Mouse (Mus musculus): ENCODE data around the gene Iqsec3. TPM values are rescaled to one million over a fixed set of nuclear protein-coding genes. Genes with fewer than 3 reads are reported as not detected.

The Iqsec3 gene
- polyA plus RNA-seq, 1 experiment from 2014 or later, result 18.7 TPM

- no peak for ATAC-seq (ENCODE audit: low FRiP score)
- no peaks in the 10 kb centered on the region for H3K4me1 ChIP-seq
- H3K9ac ChIP-seq (replicated peaks), result no peak overlapping the region
- no peak overlapping the region for H3K4me2 ChIP-seq
- no peaks in the 10 kb centered on the region for H3K27me3 ChIP-seq (replicated peaks)
- no peaks in the 10 kb centered on the region for H3K9me3 ChIP-seq (replicated peaks)
- H3K4me3 ChIP-seq (replicated peaks), result no peak overlapping the region
- no peak overlapping the region for H3K27ac ChIP-seq (replicated peaks)
- H3K36me3 ChIP-seq, result no peaks in the 10 kb centered on the region
- 90% methylated on average over 1 of the region's 1 CpGs for WGBS
Observed at GRCm38 (mm10) chr6:121356041-121356440, 117.4 kb downstream of the Iqsec3 start.

DNA sequence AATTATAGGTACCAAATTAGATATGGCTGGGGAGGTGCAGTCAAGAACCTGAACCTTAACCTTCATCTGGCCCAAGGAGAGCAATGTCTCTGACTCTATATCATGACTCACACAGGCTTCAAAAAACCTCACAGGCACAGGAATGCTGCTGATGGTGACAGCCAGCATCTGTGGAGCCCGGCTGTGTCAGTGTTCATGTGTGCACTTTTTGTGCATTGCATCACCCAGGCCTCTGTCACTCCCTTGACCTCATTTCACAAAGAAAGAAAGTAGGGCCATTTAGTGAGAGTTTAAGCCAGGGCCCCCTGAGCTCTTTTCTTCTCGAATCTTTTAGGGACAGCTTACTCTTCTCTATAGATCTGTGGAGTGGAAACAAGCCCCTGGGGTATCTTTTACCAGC is 121.2 kb downstream of the Iqsec3 start:
- no peaks in the 10 kb centered on the region for H3K9me3 ChIP-seq (replicated peaks)
- H3K36me3 ChIP-seq, result no peaks in the 10 kb centered on the region
- H3K4me2 ChIP-seq, result no peak overlapping the region
- WGBS, result 32% methylated on average over 2 of the region's 2 CpGs
- no peak for ATAC-seq (ENCODE audit: low FRiP score)
- no peak overlapping the region for H3K27ac ChIP-seq (replicated peaks)
- H3K4me1 ChIP-seq, result no peaks in the 10 kb centered on the region
- no peak overlapping the region for H3K4me3 ChIP-seq (replicated peaks)
- H3K27me3 ChIP-seq (replicated peaks), result no peaks in the 10 kb centered on the region
- no peak overlapping the region for H3K9ac ChIP-seq (replicated peaks)

GRCm38 (mm10) chr6:121346428-121346827 is 127.0 kb downstream of the Iqsec3 start:
- WGBS, result 9% methylated on average over 8 of the region's 8 CpGs
- no peak for ATAC-seq (ENCODE audit: low FRiP score)
- Histone ChIP-seq H3K9me3 (replicated peaks) (no peaks in the 10 kb centered on the region), H3K27me3 (replicated peaks) (no peaks in the 10 kb centered on the region), H3K4me3 (replicated peaks) (no peak overlapping the region), H3K27ac (replicated peaks) (no peak overlapping the region), H3K4me1 (0 out of 2 replicates have a peak, but pooled peaks cover 4% of the 10 kb centered on the region), H3K36me3 (no peaks in the 10 kb centered on the region), H3K4me2 (no peak overlapping the region), H3K9ac (replicated peaks) (no peak overlapping the region)

- no peak overlapping the region for H3K9ac ChIP-seq (replicated peaks)
- H3K4me2 ChIP-seq, result no peak overlapping the region
- WGBS, result 55% methylated on average over 5 of the region's 5 CpGs
- no peaks in the 10 kb centered on the region for H3K36me3 ChIP-seq
- H3K9me3 ChIP-seq (replicated peaks), result no peaks in the 10 kb centered on the region
- no peak overlapping the region for H3K4me3 ChIP-seq (replicated peaks)
- 0 out of 2 replicates have a peak, but pooled peaks cover 4% of the 10 kb centered on the region for H3K4me1 ChIP-seq
- no peak overlapping the region for H3K27ac ChIP-seq (replicated peaks)
- H3K27me3 ChIP-seq (replicated peaks), result no peaks in the 10 kb centered on the region
- ATAC-seq (ENCODE audit: low FRiP score), result no peak
Observed at GRCm38 (mm10) chr6:121344329-121344728, 129.1 kb downstream of the Iqsec3 start.

- Histone ChIP-seq H3K9ac (replicated peaks) (no peak overlapping the region), H3K4me2 (no peak overlapping the region), H3K4me1 (0 out of 2 replicates have a peak, but pooled peaks cover 4% of the 10 kb centered on the region), H3K27me3 (replicated peaks) (no peaks in the 10 kb centered on the region), H3K27ac (replicated peaks) (no peak overlapping the region), H3K36me3 (no peaks in the 10 kb centered on the region), H3K4me3 (replicated peaks) (no peak overlapping the region), H3K9me3 (replicated peaks) (no peaks in the 10 kb centered on the region)
- WGBS, result 64% methylated on average over 6 of the region's 6 CpGs
- ATAC-seq (ENCODE audit: low FRiP score), result no peak
Observed at GRCm38 (mm10) chr6:121343771-121344123, 129.7 kb downstream of the Iqsec3 start.

DNA sequence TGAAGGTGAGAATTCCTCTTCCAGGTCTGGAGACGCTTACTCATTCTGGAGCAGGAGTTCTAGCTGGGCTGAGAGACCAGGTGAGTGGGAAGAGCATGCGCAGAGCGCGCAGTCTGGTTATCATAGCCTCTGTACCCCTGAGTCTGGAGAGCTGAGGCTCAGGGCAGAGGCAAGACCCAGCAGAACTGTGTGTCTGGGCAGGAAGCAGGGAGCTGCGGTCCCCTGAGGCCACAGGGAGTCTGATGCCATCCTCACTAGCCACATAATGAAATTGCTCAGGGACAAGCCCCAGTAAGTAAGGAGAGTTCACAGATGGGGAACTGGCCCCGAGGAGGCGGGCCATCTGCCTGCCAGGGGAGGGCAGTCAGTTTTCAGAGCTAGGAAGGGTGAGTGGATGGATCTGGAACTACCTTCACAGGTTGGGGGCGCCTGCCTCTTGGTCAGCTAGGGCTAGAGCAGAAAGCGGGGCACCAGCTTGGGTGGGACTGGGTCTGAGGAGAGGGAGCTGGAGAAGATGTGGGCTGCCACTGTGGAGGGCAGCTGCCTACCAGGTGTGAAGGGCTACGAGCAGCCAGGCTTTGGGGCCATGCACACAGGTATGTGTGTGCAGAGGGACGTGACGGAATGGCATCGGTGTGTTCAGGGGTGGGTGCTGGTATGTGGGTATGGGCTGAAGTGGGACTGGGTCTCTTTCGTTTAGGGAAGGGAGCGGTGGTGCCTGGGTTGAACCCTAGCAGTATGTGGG is 130.3 kb downstream of the Iqsec3 start, which contains the start of gene Slc6a12:
Slc6a12 (plus strand) TSS at position 51 of the 745 bp plus-strand sequence.
- ATAC-seq (ENCODE audit: low FRiP score), result no peak; the same call in 1 of the 2 replicates
- Histone ChIP-seq H3K27ac (replicated peaks) (no peak within 1 kb of the TSS), H3K4me3 (replicated peaks) (no peak within 1 kb of the TSS), H3K4me1 (0 out of 2 replicates have a peak, but pooled peaks cover 4% of the 10 kb centered on the region), H3K9ac (replicated peaks) (no peak within 1 kb of the TSS), H3K36me3 (no peaks in the 10 kb centered on the region), H3K9me3 (replicated peaks) (no peaks in the 10 kb centered on the region), H3K27me3 (replicated peaks) (no peaks in the 10 kb centered on the region), H3K4me2 (no peak within 1 kb of the TSS)
- WGBS, result 79% methylated on average over 15 of the region's 15 CpGs

GRCm38 (mm10) chr6:121341650-121342049 is 131.8 kb downstream of the Iqsec3 start:
- H3K27ac ChIP-seq (replicated peaks), result no peak overlapping the region
- H3K4me1 ChIP-seq, result 0 out of 2 replicates have a peak, but pooled peaks cover 4% of the 10 kb centered on the region
- H3K9ac ChIP-seq (replicated peaks), result no peak overlapping the region
- H3K4me2 ChIP-seq, result no peak overlapping the region
- H3K4me3 ChIP-seq (replicated peaks), result no peak overlapping the region
- H3K36me3 ChIP-seq, result no peaks in the 10 kb centered on the region
- no peaks in the 10 kb centered on the region for H3K9me3 ChIP-seq (replicated peaks)
- ATAC-seq (ENCODE audit: low FRiP score), result no peak
- no peaks in the 10 kb centered on the region for H3K27me3 ChIP-seq (replicated peaks)
- 86% methylated on average over 6 of the region's 6 CpGs for WGBS

DNA sequence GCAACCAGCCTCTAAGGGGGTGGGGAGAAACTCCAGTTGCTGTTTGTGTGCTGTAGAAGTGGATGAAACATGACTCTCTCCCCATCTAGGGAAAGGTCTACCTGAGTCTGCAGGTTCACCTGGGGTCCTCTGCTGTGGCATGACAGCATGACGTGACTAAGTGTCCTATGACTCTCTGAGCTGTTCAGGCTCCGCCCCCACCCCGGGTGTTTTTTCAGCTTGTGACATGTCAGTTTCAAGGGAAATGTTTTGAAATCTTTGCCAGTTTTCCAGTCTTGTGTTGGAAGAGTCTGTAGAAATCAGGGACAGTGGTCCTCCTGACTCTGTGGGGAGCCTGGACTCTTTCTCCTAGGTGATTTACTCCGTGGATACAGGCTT is 135.0 kb downstream of the Iqsec3 start:
- Histone ChIP-seq H3K4me2 (no peak overlapping the region), H3K27me3 (replicated peaks) (no peaks in the 10 kb centered on the region), H3K4me3 (replicated peaks) (no peak overlapping the region), H3K4me1 (0 out of 2 replicates have a peak, but pooled peaks cover 6% of the 10 kb centered on the region), H3K27ac (replicated peaks) (no peak overlapping the region), H3K36me3 (no peaks in the 10 kb centered on the region), H3K9ac (replicated peaks) (no peak overlapping the region), H3K9me3 (replicated peaks) (no peaks in the 10 kb centered on the region)
- ATAC-seq (ENCODE audit: low FRiP score), result no peak; the same call in 1 of the 2 replicates
- WGBS, result 57% methylated on average over 4 of the region's 4 CpGs

GRCm38 (mm10) chr6:121337770-121338518 is 135.5 kb downstream of the Iqsec3 start:
- no peak overlapping the region for H3K4me3 ChIP-seq (replicated peaks)
- 35% methylated on average over 3 of the region's 3 CpGs for WGBS
- H3K4me2 ChIP-seq, result no peak overlapping the region
- 0 out of 2 replicates have a peak, but pooled peaks cover 2% of the 10 kb centered on the region for H3K4me1 ChIP-seq
- ATAC-seq (ENCODE audit: low FRiP score), result peak; percentile 78
- no peaks in the 10 kb centered on the region for H3K27me3 ChIP-seq (replicated peaks)
- H3K9ac ChIP-seq (replicated peaks), result no peak overlapping the region
- H3K9me3 ChIP-seq (replicated peaks), result no peaks in the 10 kb centered on the region
- no peaks in the 10 kb centered on the region for H3K36me3 ChIP-seq
- no peak overlapping the region for H3K27ac ChIP-seq (replicated peaks)

- H3K9ac ChIP-seq (replicated peaks), result no peak overlapping the region
- no peak overlapping the region for H3K4me3 ChIP-seq (replicated peaks)
- H3K27ac ChIP-seq (replicated peaks), result no peak overlapping the region
- no peak overlapping the region for H3K4me2 ChIP-seq
- H3K9me3 ChIP-seq (replicated peaks), result no peaks in the 10 kb centered on the region
- no peak for ATAC-seq (ENCODE audit: low FRiP score)
- no peaks in the 10 kb centered on the region for H3K36me3 ChIP-seq
- H3K4me1 ChIP-seq, result 0 out of 2 replicates have a peak, but pooled peaks cover 2% of the 10 kb centered on the region
- no peaks in the 10 kb centered on the region for H3K27me3 ChIP-seq (replicated peaks)
- 91% methylated on average over 9 of the region's 9 CpGs for WGBS
Observed at GRCm38 (mm10) chr6:121337229-121337628, 136.2 kb downstream of the Iqsec3 start.

- Histone ChIP-seq H3K4me2 (no peak overlapping the region), H3K9ac (replicated peaks) (no peak overlapping the region), H3K27me3 (replicated peaks) (no peaks in the 10 kb centered on the region), H3K27ac (replicated peaks) (no peak overlapping the region), H3K36me3 (no peaks in the 10 kb centered on the region), H3K4me1 (0 out of 2 replicates have a peak, but pooled peaks cover 2% of the 10 kb centered on the region), H3K4me3 (replicated peaks) (no peak overlapping the region), H3K9me3 (replicated peaks) (no peaks in the 10 kb centered on the region)
- WGBS, result 72% methylated on average over 8 of the region's 8 CpGs
- ATAC-seq (ENCODE audit: low FRiP score), result no peak
Observed at GRCm38 (mm10) chr6:121336558-121336957, 136.9 kb downstream of the Iqsec3 start.

GRCm38 (mm10) chr6:121335841-121336240 is 137.6 kb downstream of the Iqsec3 start:
- H3K4me3 ChIP-seq (replicated peaks), result no peak overlapping the region
- WGBS, result 91% methylated on average over 9 of the region's 9 CpGs
- ATAC-seq (ENCODE audit: low FRiP score), result no peak

More at GRCm38 (mm10) chr6:121335841-121336240, 137.6 kb downstream of the Iqsec3 start:
- no peaks in the 10 kb centered on the region for H3K36me3 ChIP-seq
- H3K4me2 ChIP-seq, result no peak overlapping the region
- H3K27ac ChIP-seq (replicated peaks), result no peak overlapping the region
- H3K9me3 ChIP-seq (replicated peaks), result no peaks in the 10 kb centered on the region
- H3K4me1 ChIP-seq, result 0 out of 2 replicates have a peak, but pooled peaks cover 2% of the 10 kb centered on the region
- H3K27me3 ChIP-seq (replicated peaks), result no peaks in the 10 kb centered on the region
- no peak overlapping the region for H3K9ac ChIP-seq (replicated peaks)

All from neural tube, embryonic 15.5 days (tissue).